8 mouse cellular contexts compared by ENCODE assay signal in the genomic region with DNA sequence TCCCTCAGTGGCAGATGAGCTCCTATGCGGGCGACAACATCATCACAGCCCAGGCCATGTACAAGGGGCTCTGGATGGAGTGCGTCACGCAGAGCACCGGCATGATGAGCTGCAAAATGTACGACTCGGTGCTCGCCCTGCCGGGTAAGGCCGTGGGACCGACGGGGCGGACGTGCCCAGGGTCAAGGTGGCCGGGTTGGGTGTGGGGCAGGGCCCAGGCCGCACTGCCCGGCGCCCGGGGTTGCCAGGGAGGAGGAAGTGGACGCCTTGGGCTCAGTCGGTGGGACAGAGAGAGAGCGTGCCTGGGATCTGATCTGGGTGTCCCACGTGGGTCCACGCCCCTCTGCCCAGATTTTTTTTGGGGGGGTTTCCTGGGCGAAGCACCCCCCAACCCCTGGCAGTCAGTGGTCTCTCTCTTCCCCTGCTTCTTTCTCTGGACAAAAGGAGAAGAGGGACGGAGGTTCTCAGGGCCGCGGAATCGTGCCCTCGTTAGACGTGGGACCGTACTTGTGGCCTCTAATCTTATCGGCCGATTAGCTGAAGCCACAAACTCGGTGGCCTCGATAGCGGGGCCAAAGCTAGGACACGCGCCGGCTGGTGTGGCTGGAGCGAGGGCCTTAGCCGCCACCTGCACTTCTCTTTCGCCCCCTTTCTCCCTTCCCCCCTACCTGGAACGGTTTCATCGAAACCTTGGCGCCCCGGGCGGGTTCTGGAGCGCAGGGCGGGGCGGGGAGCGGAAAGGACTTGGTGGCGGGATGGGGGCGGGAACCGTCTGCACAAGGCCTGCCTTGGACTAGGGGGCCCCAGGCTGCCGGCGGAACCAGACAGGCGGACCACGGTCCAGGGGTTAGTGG. TPM values are rescaled to one million over a fixed set of nuclear protein-coding genes. Genes with fewer than 3 reads are reported as not detected.
A peak's percentile ranks its signal among the peaks of the same experiment; 100 is the strongest.
DNase-seq lines count a peak whose midpoint lies in the region; ATAC-seq lines count a peak whose summit lies in the region.

No protein-coding gene starts in this region.

- DNase-seq in adrenal gland, postnatal 36 days: peak; percentile 28 to 55
- no peak for DNase-seq in adrenal gland, adult 18-20 months (ENCODE audit: low spot score in 2 of 2)
- DNase-seq in embryonic facial prominence, embryonic 14.5 days (ENCODE audit: low spot score): peak; percentile 67
- no peak for DNase-seq in hindbrain, embryonic 14.5 days (ENCODE audit: low spot score)
- peak; percentile 35 for DNase-seq in neural tube, embryonic 11.5 days (ENCODE audit: low spot score)
- DNase-seq in left cerebral cortex, adult 8-10 months (ENCODE audit: low spot score in 2 of 2): no peak
- DNase-seq in layer of hippocampus, adult 9-11 months: no peak

- H3K4me1 ChIP-seq in embryonic facial prominence, embryonic 14.5 days (ENCODE audit: control insufficient read depth, insufficient read depth, low read length): peaks cover 6% of the 10 kb centered on the region; the same call in 1 of the 2 replicates
- H3K4me1 ChIP-seq in hindbrain, embryonic 14.5 days (replicated peaks; ENCODE audit: control insufficient read depth, insufficient read depth, low read length): 0 out of 2 replicates have a peak, but pooled peaks cover 7% of the 10 kb centered on the region
- H3K4me1 ChIP-seq in liver, embryonic 12.5 days: peaks cover 25% of the 10 kb centered on the region
- H3K4me1 ChIP-seq in neural tube, embryonic 11.5 days (ENCODE audit: control insufficient read depth, insufficient read depth, low read length): peaks cover 3% of the 10 kb centered on the region; the same call in 1 of the 2 replicates

- peak overlapping the region; percentile 45 for H3K4me3 ChIP-seq in embryonic facial prominence, embryonic 14.5 days (ENCODE audit: low read depth, low read length)
- H3K4me3 ChIP-seq in hindbrain, embryonic 14.5 days (replicated peaks; ENCODE audit: low read length): peak overlapping the region; percentile 16
- H3K4me3 ChIP-seq in liver, embryonic 12.5 days: peak overlapping the region; percentile 50
- peak overlapping the region; percentile 27 for H3K4me3 ChIP-seq in neural tube, embryonic 11.5 days (ENCODE audit: low read depth, low read length)

- 2% methylated on average over 39 of the region's 59 CpGs for WGBS in embryonic facial prominence, embryonic 14.5 days
- 3% methylated on average over 59 of the region's 59 CpGs for WGBS in hindbrain, embryonic 14.5 days
- WGBS in liver, embryonic 12.5 days (ENCODE audit: insufficient replicate concordance): 1% methylated on average over 58 of the region's 59 CpGs
- 2% methylated on average over 59 of the region's 59 CpGs for WGBS in neural tube, embryonic 11.5 days

- H3K4me2 ChIP-seq in embryonic facial prominence, embryonic 14.5 days (ENCODE audit: low read depth, low read length): peak overlapping the region; percentile 67
- H3K4me2 ChIP-seq in hindbrain, embryonic 14.5 days (replicated peaks): peak overlapping the region; percentile 42
- peak overlapping the region; percentile 74 for H3K4me2 ChIP-seq in liver, embryonic 12.5 days
- H3K4me2 ChIP-seq in neural tube, embryonic 11.5 days (ENCODE audit: low read depth): peak overlapping the region; percentile 35

- H3K27me3 ChIP-seq in embryonic facial prominence, embryonic 14.5 days (replicated peaks; ENCODE audit: control insufficient read depth, insufficient read depth, low read length): peaks cover 61% of the 10 kb centered on the region
- peaks cover 75% of the 10 kb centered on the region for H3K27me3 ChIP-seq in hindbrain, embryonic 14.5 days (ENCODE audit: control insufficient read depth, insufficient read depth, low read length)
- H3K27me3 ChIP-seq in liver, embryonic 12.5 days (replicated peaks): peaks cover 77% of the 10 kb centered on the region
- peaks cover 57% of the 10 kb centered on the region for H3K27me3 ChIP-seq in neural tube, embryonic 11.5 days (ENCODE audit: control insufficient read depth, insufficient read depth, low read length)

- H3K9me3 ChIP-seq in embryonic facial prominence, embryonic 14.5 days (ENCODE audit: control insufficient read depth, low read length): no peaks in the 10 kb centered on the region
- H3K9me3 ChIP-seq in hindbrain, embryonic 14.5 days (ENCODE audit: control insufficient read depth, low read length): no peaks in the 10 kb centered on the region
- H3K9me3 ChIP-seq in liver, embryonic 12.5 days (replicated peaks): no peaks in the 10 kb centered on the region
- H3K9me3 ChIP-seq in neural tube, embryonic 11.5 days (ENCODE audit: control insufficient read depth, low read length): no peaks in the 10 kb centered on the region

- H3K9ac ChIP-seq in embryonic facial prominence, embryonic 14.5 days (ENCODE audit: low read depth, low read length): peak overlapping the region; percentile 62
- H3K9ac ChIP-seq in hindbrain, embryonic 14.5 days: peak overlapping the region; percentile 44; the same call in 1 of the 2 replicates
- peak overlapping the region; percentile 39 for H3K9ac ChIP-seq in liver, embryonic 12.5 days
- H3K9ac ChIP-seq in neural tube, embryonic 11.5 days (ENCODE audit: low read length): peak overlapping the region; percentile 37

- 0 out of 2 replicates have a peak overlapping the region, but pooled peaks have one; percentile 8 for H3K27ac ChIP-seq in embryonic facial prominence, embryonic 14.5 days (replicated peaks; ENCODE audit: low read depth, low read length)
- H3K27ac ChIP-seq in hindbrain, embryonic 14.5 days: no peak overlapping the region
- H3K27ac ChIP-seq in liver, embryonic 12.5 days: no peak overlapping the region
- H3K27ac ChIP-seq in neural tube, embryonic 11.5 days (ENCODE audit: low read depth, low read length): no peak overlapping the region

- H3K36me3 ChIP-seq in embryonic facial prominence, embryonic 14.5 days (ENCODE audit: control insufficient read depth, insufficient read depth, low read length): peaks cover 32% of the 10 kb centered on the region
- peaks cover 30% of the 10 kb centered on the region for H3K36me3 ChIP-seq in hindbrain, embryonic 14.5 days (replicated peaks; ENCODE audit: control insufficient read depth, insufficient read depth)
- peaks cover 26% of the 10 kb centered on the region for H3K36me3 ChIP-seq in liver, embryonic 12.5 days
- 0 out of 2 replicates have a peak, but pooled peaks cover 2% of the 10 kb centered on the region for H3K36me3 ChIP-seq in neural tube, embryonic 11.5 days (ENCODE audit: control insufficient read depth, insufficient read depth, low read length)

- peak; percentile 27 for ATAC-seq in embryonic facial prominence, embryonic 14.5 days (ENCODE audit: low read depth)
- ATAC-seq in hindbrain, embryonic 14.5 days (ENCODE audit: low FRiP score): no peak
- ATAC-seq in liver, embryonic 12.5 days: peak; percentile 47
- 0 out of 2 replicates have a peak, but pooled peaks have one; percentile 31 for ATAC-seq in neural tube, embryonic 11.5 days (ENCODE audit: insufficient read depth, low FRiP score, low TSS enrichment)

RNA-seq across cellular contexts. Expression of gene Cldn7, which starts 1.7 kb away (rescaled TPM):
- total RNA-seq in adrenal gland, postnatal 36 days (2021): 1 to 10 TPM in 1 of 2 experiments, not detected in 1; 1.2 TPM
- under 1 TPM in 1 of 2 experiments, not detected in 1; 0.66 TPM for total RNA-seq in adrenal gland, adult 18-20 months (2021)
- 22.3 and 23.7 TPM in 2 replicates for polyA plus RNA-seq in embryonic facial prominence, embryonic 14.5 days (2014; fragmentation: Nextera tagmentation; extraction: Ambion mirVana)
- 0.32 and 0.47 TPM in 2 replicates for polyA plus RNA-seq in hindbrain, embryonic 14.5 days (2014; fragmentation: Nextera tagmentation; extraction: Ambion mirVana)
- polyA plus RNA-seq in liver, embryonic 12.5 days (2016; fragmentation: Nextera tagmentation; extraction: Ambion mirVana): 2.8 and 3.3 TPM in 2 replicates
- polyA plus RNA-seq in neural tube, embryonic 11.5 days (2014; fragmentation: Nextera tagmentation; extraction: Ambion mirVana): 5.3 and 5.9 TPM in 2 replicates
- total RNA-seq in left cerebral cortex, adult 8-10 months (2022): not detected

RNA-seq across cellular contexts. Expression of gene Ctdnep1, which starts 14.7 kb away (rescaled TPM):
- total RNA-seq in adrenal gland, postnatal 36 days (2021): 100 to 1,000 TPM; 112 to 132 TPM
- 100 to 1,000 TPM; 114 to 123 TPM for total RNA-seq in adrenal gland, adult 18-20 months (2021)
- 37.4 and 39.2 TPM in 2 replicates for polyA plus RNA-seq in embryonic facial prominence, embryonic 14.5 days (2014; fragmentation: Nextera tagmentation; extraction: Ambion mirVana)
- 25.5 and 29.4 TPM in 2 replicates for polyA plus RNA-seq in hindbrain, embryonic 14.5 days (2014; fragmentation: Nextera tagmentation; extraction: Ambion mirVana)
- 14.0 and 15.2 TPM in 2 replicates for polyA plus RNA-seq in liver, embryonic 12.5 days (2016; fragmentation: Nextera tagmentation; extraction: Ambion mirVana)
- 21.5 and 23.3 TPM in 2 replicates for polyA plus RNA-seq in neural tube, embryonic 11.5 days (2014; fragmentation: Nextera tagmentation; extraction: Ambion mirVana)
- 100 to 1,000 TPM; 108 to 126 (median 118) TPM for total RNA-seq in left cerebral cortex, adult 8-10 months (2022)

RNA-seq across cellular contexts. Expression of gene Elp5, which starts 16.1 kb away (rescaled TPM):
- total RNA-seq in adrenal gland, postnatal 36 days (2021): 10 to 100 TPM; 66.4 to 80.3 TPM
- 10 to 100 TPM; 62.7 to 81.3 TPM for total RNA-seq in adrenal gland, adult 18-20 months (2021)
- polyA plus RNA-seq in embryonic facial prominence, embryonic 14.5 days (2014; fragmentation: Nextera tagmentation; extraction: Ambion mirVana): 109 and 116 TPM in 2 replicates
- polyA plus RNA-seq in hindbrain, embryonic 14.5 days (2014; fragmentation: Nextera tagmentation; extraction: Ambion mirVana): 168 and 169 TPM in 2 replicates
- 88.1 and 91.8 TPM in 2 replicates for polyA plus RNA-seq in liver, embryonic 12.5 days (2016; fragmentation: Nextera tagmentation; extraction: Ambion mirVana)
- 149 and 168 TPM in 2 replicates for polyA plus RNA-seq in neural tube, embryonic 11.5 days (2014; fragmentation: Nextera tagmentation; extraction: Ambion mirVana)
- 100 to 1,000 TPM in 1 of 4 experiments, 10 to 100 TPM in 3; 78.7 to 101 (median 87.1) TPM for total RNA-seq in left cerebral cortex, adult 8-10 months (2022)

RNA-seq across cellular contexts. Expression of gene Slc2a4, which starts 18.2 kb away (rescaled TPM):
- 10 to 100 TPM; 60.2 to 90.0 TPM for total RNA-seq in adrenal gland, postnatal 36 days (2021)
- total RNA-seq in adrenal gland, adult 18-20 months (2021): 100 to 1,000 TPM in 1 of 2 experiments, 10 to 100 TPM in 1; 70.7 to 200 TPM
- polyA plus RNA-seq in embryonic facial prominence, embryonic 14.5 days (2014; fragmentation: Nextera tagmentation; extraction: Ambion mirVana): 16.9 and 20.8 TPM in 2 replicates
- polyA plus RNA-seq in hindbrain, embryonic 14.5 days (2014; fragmentation: Nextera tagmentation; extraction: Ambion mirVana): 2.2 and 2.3 TPM in 2 replicates
- 14.9 and 17.0 TPM in 2 replicates for polyA plus RNA-seq in liver, embryonic 12.5 days (2016; fragmentation: Nextera tagmentation; extraction: Ambion mirVana)
- 11.4 and 11.8 TPM in 2 replicates for polyA plus RNA-seq in neural tube, embryonic 11.5 days (2014; fragmentation: Nextera tagmentation; extraction: Ambion mirVana)
- 1 to 10 TPM; 4.8 to 5.4 (median 5.1) TPM for total RNA-seq in left cerebral cortex, adult 8-10 months (2022)

RNA-seq across cellular contexts. Expression of gene Gabarap, which starts 24.7 kb away (rescaled TPM):
- total RNA-seq in adrenal gland, postnatal 36 days (2021): 100 to 1,000 TPM; 421 to 450 TPM
- 100 to 1,000 TPM; 436 to 473 TPM for total RNA-seq in adrenal gland, adult 18-20 months (2021)
- 577 and 590 TPM in 2 replicates for polyA plus RNA-seq in embryonic facial prominence, embryonic 14.5 days (2014; fragmentation: Nextera tagmentation; extraction: Ambion mirVana)
- 624 and 628 TPM in 2 replicates for polyA plus RNA-seq in hindbrain, embryonic 14.5 days (2014; fragmentation: Nextera tagmentation; extraction: Ambion mirVana)
- 260 and 270 TPM in 2 replicates for polyA plus RNA-seq in liver, embryonic 12.5 days (2016; fragmentation: Nextera tagmentation; extraction: Ambion mirVana)
- polyA plus RNA-seq in neural tube, embryonic 11.5 days (2014; fragmentation: Nextera tagmentation; extraction: Ambion mirVana): 530 and 552 TPM in 2 replicates
- total RNA-seq in left cerebral cortex, adult 8-10 months (2022): 100 to 1,000 TPM; 218 to 247 (median 236) TPM

Comparison
In these comparisons a context has a peak if more than half of its experiments do, and no peak if none do; other contexts are left out.
1. DNase-seq: peak in adrenal gland, postnatal 36 days (2 of 2), embryonic facial prominence, embryonic 14.5 days (single experiment) and neural tube, embryonic 11.5 days (single experiment); none in adrenal gland, adult 18-20 months (0 of 2), hindbrain, embryonic 14.5 days (single experiment), left cerebral cortex, adult 8-10 months (0 of 2) and layer of hippocampus, adult 9-11 months (single experiment).
2. Peak in every context shown above with its lines, with median percentiles within 50 percentile points of each other: H3K4me2 ChIP-seq, H3K4me3 ChIP-seq and H3K9ac ChIP-seq.